In the genomic region with DNA sequence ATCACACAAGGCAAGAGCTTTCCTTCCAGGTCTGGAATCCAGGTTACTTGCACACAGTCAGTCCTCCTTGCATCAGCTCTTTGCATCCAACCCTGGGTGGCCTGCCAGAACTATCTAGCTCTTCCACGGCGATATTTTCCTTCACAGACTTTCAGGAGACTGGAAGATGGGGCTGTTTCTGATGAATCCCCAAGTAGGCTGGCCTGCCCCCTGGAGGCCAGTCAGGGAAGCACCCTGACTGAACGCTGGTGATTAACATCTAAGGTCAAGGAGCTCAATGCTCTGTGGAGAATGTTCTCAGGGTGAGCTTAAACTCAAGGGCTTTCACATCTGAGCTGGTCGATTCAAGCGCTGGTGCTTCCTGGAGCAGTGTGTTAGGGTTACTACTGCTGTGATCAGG, we compare ENCODE assay signal across 9 mouse cellular contexts. TPM values are rescaled to one million over a fixed set of nuclear protein-coding genes. Genes with fewer than 3 reads are reported as not detected.
A peak's percentile ranks its signal among the peaks of the same experiment; 100 is the strongest.
DNase-seq lines count a peak whose midpoint lies in the region; ATAC-seq lines count a peak whose summit lies in the region.
"Had no signal": no experiment of that assay in that cellular context is flagged by ENCODE, and none has a peak within 500 bp of the region (broad histone marks: within the 10 kb centered on the region; RNA-seq: fewer than 3 reads in every experiment).

No protein-coding gene starts in this region.

- DNase-seq in 3T3-L1 (ENCODE audit: low read depth, low spot score): peak; percentile 94
- DNase-seq in MN1 (ENCODE audit: low spot score): peak; percentile 81
- DNase-seq in cerebellum, adult 9-11 months: peak; percentile 77
- DNase-seq in gastrocnemius, adult 18-20 months (ENCODE audit: low spot score): peak; percentile 62
- DNase-seq in liver, embryonic 13.5 days: peak; percentile 58
- peak; percentile 85 for DNase-seq in retina, postnatal 1 day
- DNase-seq in thymus, postnatal 36 days: peak; percentile 56 to 65

- no peaks in the 10 kb centered on the region for H3K27me3 ChIP-seq in intestine, embryonic 16.5 days (replicated peaks; ENCODE audit: control insufficient read depth, insufficient read depth, low read length)
- no peaks in the 10 kb centered on the region for H3K27me3 ChIP-seq in liver, embryonic 13.5 days

- no peaks in the 10 kb centered on the region for H3K9me3 ChIP-seq in intestine, embryonic 16.5 days (ENCODE audit: control insufficient read depth, low read length)
- H3K9me3 ChIP-seq in liver, embryonic 13.5 days (replicated peaks): no peaks in the 10 kb centered on the region

- WGBS in intestine, embryonic 16.5 days: 3% methylated on average over 5 of the region's 5 CpGs
- WGBS in liver, embryonic 13.5 days (ENCODE audit: insufficient replicate concordance): 5% methylated on average over 5 of the region's 5 CpGs

- H3K27ac ChIP-seq in intestine, embryonic 16.5 days (ENCODE audit: low read length): peak overlapping the region; percentile 84
- no peak overlapping the region for H3K27ac ChIP-seq in liver, embryonic 13.5 days

- 0 out of 2 replicates have a peak overlapping the region, but pooled peaks have one; percentile 2 for H3K4me2 ChIP-seq in intestine, embryonic 16.5 days (ENCODE audit: low read depth, low read length)
- H3K4me2 ChIP-seq in liver, embryonic 13.5 days: no peak overlapping the region

- no peak overlapping the region for H3K4me3 ChIP-seq in intestine, embryonic 16.5 days (ENCODE audit: low read length)
- no peak overlapping the region for H3K4me3 ChIP-seq in liver, embryonic 13.5 days (replicated peaks)

- ATAC-seq in intestine, embryonic 16.5 days: 0 out of 2 replicates have a peak, but pooled peaks have one; percentile 1
- ATAC-seq in liver, embryonic 13.5 days (ENCODE audit: low read depth): no peak

- H3K4me1 ChIP-seq in intestine, embryonic 16.5 days (ENCODE audit: control insufficient read depth, insufficient read depth, low read length): peaks cover 24% of the 10 kb centered on the region
- peaks cover 43% of the 10 kb centered on the region for H3K4me1 ChIP-seq in liver, embryonic 13.5 days (replicated peaks)

- peak overlapping the region; percentile 32; the same call in 1 of the 2 replicates for H3K9ac ChIP-seq in intestine, embryonic 16.5 days (ENCODE audit: low read depth, low read length)
- H3K9ac ChIP-seq in liver, embryonic 13.5 days: no peak overlapping the region

- H3K36me3 ChIP-seq in intestine, embryonic 16.5 days (ENCODE audit: control insufficient read depth, insufficient read depth, low read length): peaks cover 3% of the 10 kb centered on the region; the same call in 1 of the 2 replicates
- peaks cover 3% of the 10 kb centered on the region; the same call in 1 of the 2 replicates for H3K36me3 ChIP-seq in liver, embryonic 13.5 days

RNA-seq across cellular contexts. Expression of gene Arfgap1, which starts 3.1 kb away (rescaled TPM):
- 10 to 100 TPM; 29.1 to 29.4 TPM for total RNA-seq in gastrocnemius, adult 18-20 months (2021)
- polyA plus RNA-seq in intestine, embryonic 16.5 days (2015; fragmentation: Nextera tagmentation; extraction: Ambion mirVana): 74.2 and 82.4 TPM in 2 replicates
- 33.4 TPM in 2 replicates for polyA plus RNA-seq in liver, embryonic 13.5 days (2015; fragmentation: Nextera tagmentation; extraction: Ambion mirVana)

RNA-seq across cellular contexts. Expression of gene Nkain4, which starts 9.5 kb away (rescaled TPM):
- total RNA-seq in gastrocnemius, adult 18-20 months (2021): under 1 TPM in 1 of 2 experiments, not detected in 1; 0.66 TPM
- polyA plus RNA-seq in intestine, embryonic 16.5 days (2015; fragmentation: Nextera tagmentation; extraction: Ambion mirVana): 29.9 and 32.5 TPM in 2 replicates
- polyA plus RNA-seq in liver, embryonic 13.5 days (2015; fragmentation: Nextera tagmentation; extraction: Ambion mirVana): 2.0 and 2.6 TPM in 2 replicates

RNA-seq across cellular contexts. Expression of gene Col20a1, which starts 22.4 kb away (rescaled TPM):
- 1 to 10 TPM; 1.6 to 1.9 TPM for total RNA-seq in gastrocnemius, adult 18-20 months (2021)
- polyA plus RNA-seq in intestine, embryonic 16.5 days (2015; fragmentation: Nextera tagmentation; extraction: Ambion mirVana): 0.27 and 0.61 TPM in 2 replicates
- 0.06 and 0.13 TPM in 2 replicates for polyA plus RNA-seq in liver, embryonic 13.5 days (2015; fragmentation: Nextera tagmentation; extraction: Ambion mirVana)

RNA-seq across cellular contexts. Expression of gene Birc7, which starts 35.1 kb away (rescaled TPM):
- total RNA-seq in gastrocnemius, adult 18-20 months (2021): not detected
- 0.09 TPM in 1 of 2 replicates, not detected in the other for polyA plus RNA-seq in intestine, embryonic 16.5 days (2015; fragmentation: Nextera tagmentation; extraction: Ambion mirVana)
- not detected in 2 replicates for polyA plus RNA-seq in liver, embryonic 13.5 days (2015; fragmentation: Nextera tagmentation; extraction: Ambion mirVana)
- polyA plus RNA-seq: heart, embryonic 14.5 days had no signal

RNA-seq across cellular contexts. Expression of gene Ythdf1, which starts 43.2 kb away (rescaled TPM):
- total RNA-seq in gastrocnemius, adult 18-20 months (2021): 10 to 100 TPM; 39.9 to 41.6 TPM
- 9.2 and 9.8 TPM in 2 replicates for polyA plus RNA-seq in intestine, embryonic 16.5 days (2015; fragmentation: Nextera tagmentation; extraction: Ambion mirVana)
- polyA plus RNA-seq in liver, embryonic 13.5 days (2015; fragmentation: Nextera tagmentation; extraction: Ambion mirVana): 27.2 and 27.8 TPM in 2 replicates
